Mouse (Mus musculus): ENCODE data around the gene Retreg3. TPM values are rescaled to one million over a fixed set of nuclear protein-coding genes. Genes with fewer than 3 reads are reported as not detected.
"Not testable (repeated sequence)": the region's sequence is repeated elsewhere in the genome, so short reads cannot be mapped to it uniquely, and the experiment has no call there.

Gene Retreg3
- polyA plus RNA-seq, 1 experiment from 2014 or later: 28.4 TPM

- H3K36me3 ChIP-seq (replicated peaks): 0 out of 2 replicates have a peak, but pooled peaks cover 12% of the 10 kb centered on the region
- peaks cover 11% of the 10 kb centered on the region for H3K4me1 ChIP-seq
- no peaks in the 10 kb centered on the region for H3K9me3 ChIP-seq
- H3K4me2 ChIP-seq: no peak overlapping the region
- WGBS: 89% methylated on average over 15 of the region's 15 CpGs
- ATAC-seq (replicated peaks): no peak
- no peak overlapping the region for H3K9ac ChIP-seq
- no peak overlapping the region for H3K4me3 ChIP-seq
- peaks cover 48% of the 10 kb centered on the region for H3K27me3 ChIP-seq (replicated peaks)
- H3K27ac ChIP-seq: no peak overlapping the region
These were observed 41.9 kb upstream of the Retreg3 start for GRCm38 (mm10) chr11:101161551-101161950.

GRCm38 (mm10) chr11:101160981-101161505 lies 41.4 kb upstream of the Retreg3 start:
- 72% methylated on average over 8 of the region's 8 CpGs for WGBS
- Histone ChIP-seq H3K4me1 (peaks cover 16% of the 10 kb centered on the region), H3K27me3 (replicated peaks) (peaks cover 43% of the 10 kb centered on the region), H3K36me3 (replicated peaks) (0 out of 2 replicates have a peak, but pooled peaks cover 12% of the 10 kb centered on the region)
- not testable (repeated sequence) for H3K4me3 ChIP-seq; H3K9ac ChIP-seq; H3K27ac ChIP-seq; H3K4me2 ChIP-seq; ATAC-seq (replicated peaks); H3K9me3 ChIP-seq

DNA sequence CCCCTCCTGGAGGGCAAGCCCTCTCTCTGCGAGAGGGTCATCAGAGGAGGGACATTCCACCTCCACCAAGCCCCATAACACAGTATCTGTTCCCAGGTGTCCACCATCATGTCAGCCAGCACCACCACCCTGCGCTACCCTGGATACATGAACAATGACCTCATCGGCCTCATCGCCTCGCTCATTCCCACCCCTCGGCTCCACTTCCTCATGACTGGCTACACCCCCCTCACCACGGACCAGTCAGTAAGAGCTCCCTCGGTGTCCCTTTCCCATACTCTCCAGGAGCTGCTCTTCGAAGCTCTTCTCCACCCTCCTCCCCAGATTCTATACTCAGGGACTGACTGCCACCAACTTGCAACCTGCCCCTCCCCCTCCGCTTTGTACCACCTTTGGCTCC lies 40.5 kb upstream of the Retreg3 start:
- H3K4me2 ChIP-seq; H3K27ac ChIP-seq; H3K9ac ChIP-seq; ATAC-seq (replicated peaks); H3K4me3 ChIP-seq; H3K9me3 ChIP-seq: not testable (repeated sequence)
- Histone ChIP-seq H3K4me1 (peaks cover 23% of the 10 kb centered on the region), H3K27me3 (replicated peaks) (peaks cover 34% of the 10 kb centered on the region), H3K36me3 (replicated peaks) (0 out of 2 replicates have a peak, but pooled peaks cover 12% of the 10 kb centered on the region)
- whole genome bisulfite sequencing: 80% methylated on average over 10 of the region's 10 CpGs

DNA sequence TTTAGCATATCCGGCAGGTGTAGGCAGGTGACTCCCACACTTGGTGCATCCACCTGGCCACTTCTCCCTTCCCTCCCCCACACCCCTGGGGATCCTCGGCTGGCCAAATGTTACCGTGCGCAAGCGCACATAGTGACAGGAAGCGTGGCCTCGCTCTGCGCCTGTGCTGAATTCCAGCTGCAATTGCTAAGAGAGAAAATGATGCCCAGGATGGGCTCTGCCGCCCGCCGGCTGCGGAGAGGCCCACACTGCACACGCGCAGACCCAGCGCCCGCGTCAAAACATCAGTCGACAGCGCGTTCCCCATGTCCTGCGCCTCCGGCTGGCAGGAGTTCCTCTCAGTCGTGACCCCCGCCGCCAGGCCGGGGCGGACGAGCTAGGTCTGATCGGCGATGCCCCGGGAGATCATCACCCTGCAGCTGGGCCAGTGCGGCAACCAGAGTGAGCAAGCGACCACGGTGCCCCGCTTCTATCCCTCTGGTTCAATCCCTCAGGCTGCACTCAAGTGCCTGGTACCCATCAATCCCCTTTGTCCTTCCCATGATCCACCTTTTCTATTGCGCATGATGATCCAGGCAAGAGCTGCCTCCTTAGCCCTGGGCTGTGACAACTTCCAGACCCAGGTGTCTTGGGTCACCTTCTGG lies 36.2 kb upstream of the Retreg3 start, which contains the start of gene Tubg2:
Gene Tubg2 (plus strand): TSS at position 180 of the 644 bp plus-strand sequence.
- H3K27me3 ChIP-seq (replicated peaks): 0 out of 2 replicates have a peak, but pooled peaks cover 3% of the 10 kb centered on the region
- H3K4me3 ChIP-seq: peak within 1 kb of the TSS; percentile 42
- ATAC-seq (replicated peaks): peak; percentile 93
- WGBS: 1% methylated on average over 36 of the region's 36 CpGs
- no peaks in the 10 kb centered on the region for H3K36me3 ChIP-seq (replicated peaks)
- H3K9ac ChIP-seq: peak within 1 kb of the TSS; percentile 61
- peak within 1 kb of the TSS; percentile 89 for H3K27ac ChIP-seq
- H3K4me2 ChIP-seq: peak within 1 kb of the TSS; percentile 72
- H3K9me3 ChIP-seq: no peaks in the 10 kb centered on the region
- H3K4me1 ChIP-seq: peaks cover 19% of the 10 kb centered on the region

DNA sequence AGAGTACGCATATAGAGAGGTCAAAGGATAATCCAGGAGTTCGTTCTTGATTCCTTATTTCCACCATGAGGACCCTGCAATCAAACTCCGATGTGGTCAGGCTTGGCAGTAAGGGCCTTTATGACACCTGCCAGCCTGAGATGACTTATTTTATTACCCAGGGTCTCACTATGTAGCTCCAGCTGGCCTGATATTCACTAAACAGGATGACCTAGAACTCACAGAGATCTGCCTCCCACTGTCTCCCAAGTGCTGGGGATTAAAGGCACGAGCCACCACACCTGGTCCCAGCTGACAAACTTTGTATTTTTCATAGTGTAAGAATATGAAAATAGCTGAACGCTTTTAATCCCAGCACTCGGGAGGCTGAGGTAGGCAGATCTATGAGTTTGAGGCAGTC lies 35.5 kb upstream of the Retreg3 start:
- peak overlapping the region; percentile 72 for H3K4me2 ChIP-seq
- H3K4me3 ChIP-seq: peak overlapping the region; percentile 42; the same call in 1 of the 2 replicates

GRCm38 (mm10) chr11:101154648-101155047 lies 35.0 kb upstream of the Retreg3 start:
- Histone ChIP-seq H3K27ac (no peak overlapping the region), H3K4me3 (no peak overlapping the region), H3K36me3 (replicated peaks) (no peaks in the 10 kb centered on the region), H3K27me3 (replicated peaks) (0 out of 2 replicates have a peak, but pooled peaks cover 3% of the 10 kb centered on the region), H3K9me3 (no peaks in the 10 kb centered on the region), H3K4me1 (peaks cover 19% of the 10 kb centered on the region), H3K4me2 (no peak overlapping the region), H3K9ac (no peak overlapping the region)
- no peak for ATAC-seq (replicated peaks)

More for the DNA sequence above, 35.5 kb upstream of the Retreg3 start:
- H3K9ac ChIP-seq: peak overlapping the region; percentile 61
- no peak for ATAC-seq (replicated peaks)
- H3K36me3 ChIP-seq (replicated peaks): no peaks in the 10 kb centered on the region
- 69% methylated on average over 6 of the region's 6 CpGs for WGBS
- 0 out of 2 replicates have a peak, but pooled peaks cover 3% of the 10 kb centered on the region for H3K27me3 ChIP-seq (replicated peaks)
- peak overlapping the region; percentile 89 for H3K27ac ChIP-seq
- H3K4me1 ChIP-seq: peaks cover 19% of the 10 kb centered on the region
- H3K9me3 ChIP-seq: no peaks in the 10 kb centered on the region

GRCm38 (mm10) chr11:101152825-101153224 lies 33.1 kb upstream of the Retreg3 start:
- Histone ChIP-seq H3K27me3 (replicated peaks) (no peaks in the 10 kb centered on the region), H3K4me3 (no peak overlapping the region), H3K27ac (no peak overlapping the region), H3K9me3 (no peaks in the 10 kb centered on the region), H3K36me3 (replicated peaks) (no peaks in the 10 kb centered on the region), H3K4me1 (peaks cover 19% of the 10 kb centered on the region), H3K9ac (no peak overlapping the region), H3K4me2 (no peak overlapping the region)
- no peak for ATAC-seq (replicated peaks)
- WGBS: 88% methylated on average over 1 of the region's 1 CpGs

- Histone ChIP-seq H3K36me3 (replicated peaks) (no peaks in the 10 kb centered on the region), H3K27ac (no peak overlapping the region), H3K4me1 (peaks cover 21% of the 10 kb centered on the region), H3K4me2 (no peak overlapping the region), H3K4me3 (no peak overlapping the region), H3K9ac (no peak overlapping the region), H3K27me3 (replicated peaks) (no peaks in the 10 kb centered on the region), H3K9me3 (no peaks in the 10 kb centered on the region)
- no peak for ATAC-seq (replicated peaks)
- WGBS: 51% methylated on average over 2 of the region's 2 CpGs
These were observed 31.4 kb upstream of the Retreg3 start for GRCm38 (mm10) chr11:101151063-101151462.

DNA sequence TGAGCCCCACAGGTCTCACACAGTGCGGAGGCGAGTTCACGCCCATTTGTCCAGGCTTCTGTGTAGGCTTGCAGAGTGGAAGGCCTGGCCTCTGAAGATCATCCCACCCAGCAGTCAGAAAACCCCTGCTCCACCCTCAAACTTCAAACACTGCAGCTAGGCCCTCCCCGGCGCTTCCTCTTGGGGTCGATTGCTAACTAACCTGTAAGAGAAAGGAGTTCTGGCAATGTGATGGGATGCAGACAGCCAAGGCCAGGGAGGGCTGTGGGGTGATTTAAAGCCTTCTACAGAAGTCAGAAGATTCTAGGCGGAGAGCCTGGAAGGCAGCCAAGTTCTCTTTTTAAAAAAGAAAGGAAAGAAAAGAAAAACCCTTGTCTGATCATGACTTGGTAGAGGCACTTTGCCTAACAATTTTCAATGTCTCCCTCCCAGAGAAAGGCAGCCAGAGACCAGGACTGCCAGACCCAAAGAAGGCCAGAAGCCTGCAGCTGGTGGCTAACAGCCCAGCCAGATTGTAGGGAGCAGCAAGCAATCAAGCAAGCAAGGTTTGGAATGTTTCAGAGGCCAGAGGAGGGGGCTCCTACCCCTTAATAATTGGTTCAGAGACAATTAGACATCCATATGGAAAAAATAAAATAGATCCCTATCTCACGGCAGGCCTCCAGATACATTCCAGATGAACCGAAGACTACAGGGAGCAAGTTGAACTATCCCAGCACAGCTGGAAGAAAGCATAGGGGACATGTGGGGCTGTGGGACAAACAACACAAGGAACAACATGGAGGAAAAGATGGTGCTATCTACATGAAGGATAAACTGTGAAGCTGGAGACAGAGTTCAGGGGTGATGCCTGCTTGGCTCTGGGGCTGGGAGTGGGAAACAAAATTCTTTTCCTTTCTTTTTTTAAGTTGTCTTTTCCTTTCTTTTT lies 29.7 kb upstream of the Retreg3 start:
- ATAC-seq (replicated peaks): no peak
- H3K27me3 ChIP-seq (replicated peaks): no peaks in the 10 kb centered on the region
- H3K27ac ChIP-seq: 0 out of 2 replicates have a peak overlapping the region, but pooled peaks have one; percentile 14
- H3K4me1 ChIP-seq: peaks cover 12% of the 10 kb centered on the region
- H3K36me3 ChIP-seq (replicated peaks): no peaks in the 10 kb centered on the region
- 55% methylated on average over 9 of the region's 9 CpGs for WGBS
- H3K9ac ChIP-seq: no peak overlapping the region
- no peak overlapping the region for H3K4me2 ChIP-seq
- no peaks in the 10 kb centered on the region for H3K9me3 ChIP-seq
- H3K4me3 ChIP-seq: no peak overlapping the region

DNA sequence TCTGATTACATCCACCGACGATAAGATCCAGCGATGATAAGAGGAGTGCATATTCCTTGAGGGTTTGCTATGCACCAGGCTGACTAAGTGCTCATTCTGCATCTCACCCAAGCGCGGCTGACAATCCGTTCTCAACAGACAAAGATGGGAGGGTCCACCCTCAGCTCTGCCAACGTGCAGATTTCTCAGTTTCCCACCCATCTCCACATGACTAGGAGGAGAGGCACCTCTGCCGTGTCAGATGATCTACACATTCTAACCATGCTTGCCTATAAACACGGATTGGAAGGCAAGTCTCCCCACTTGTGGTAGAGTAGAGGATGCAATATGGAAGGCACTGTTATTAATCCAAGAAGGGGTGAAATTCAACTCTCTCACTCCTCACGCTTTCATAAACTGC lies 29.1 kb upstream of the Retreg3 start:
- H3K27ac ChIP-seq: no peak overlapping the region

DNA sequence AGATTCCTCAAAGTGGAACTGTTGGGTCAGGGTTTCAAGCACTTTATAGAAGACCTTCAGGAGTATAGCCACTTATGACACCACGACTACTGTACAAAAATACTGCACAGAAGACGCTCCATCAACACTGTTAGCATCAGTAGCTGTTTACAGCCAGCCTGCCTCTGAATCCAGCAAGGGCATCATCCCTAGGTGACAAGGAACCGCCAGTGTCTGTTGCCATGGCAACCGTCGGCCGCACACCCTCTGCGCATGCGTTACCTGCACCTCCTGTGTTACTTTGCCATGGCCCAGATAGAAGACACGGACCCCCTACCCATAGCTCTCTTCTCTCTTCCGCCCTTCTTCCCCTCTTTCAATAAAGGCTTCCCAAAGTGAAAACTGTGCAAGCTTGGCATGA lies 26.7 kb upstream of the Retreg3 start:
- no peaks in the 10 kb centered on the region for H3K27me3 ChIP-seq (replicated peaks)
- 13% methylated on average over 10 of the region's 10 CpGs for WGBS
- ATAC-seq (replicated peaks): peak; percentile 73
- no peaks in the 10 kb centered on the region for H3K36me3 ChIP-seq (replicated peaks)
- no peak overlapping the region for H3K9ac ChIP-seq
- peaks cover 20% of the 10 kb centered on the region for H3K4me1 ChIP-seq
- H3K27ac ChIP-seq: peak overlapping the region; percentile 67
- no peaks in the 10 kb centered on the region for H3K9me3 ChIP-seq
- peak overlapping the region; percentile 9 for H3K4me2 ChIP-seq
- H3K4me3 ChIP-seq: no peak overlapping the region

More for the DNA sequence above, 29.1 kb upstream of the Retreg3 start:
- H3K4me2 ChIP-seq: no peak overlapping the region
- no peaks in the 10 kb centered on the region for H3K36me3 ChIP-seq (replicated peaks)
- H3K4me3 ChIP-seq: no peak overlapping the region
- ATAC-seq (replicated peaks): no peak
- H3K9me3 ChIP-seq: no peaks in the 10 kb centered on the region
- peaks cover 16% of the 10 kb centered on the region for H3K4me1 ChIP-seq
- WGBS: 72% methylated on average over 10 of the region's 10 CpGs
- no peaks in the 10 kb centered on the region for H3K27me3 ChIP-seq (replicated peaks)
- no peak overlapping the region for H3K9ac ChIP-seq
